Mouse (Mus musculus) midbrain, embryonic 14.5 days (tissue): ENCODE data around the gene Sowahd. TPM values are rescaled to one million over a fixed set of nuclear protein-coding genes. Genes with fewer than 3 reads are reported as not detected.

Experiments
- polyA plus RNA-seq: library from polyadenylated mRNA; unstranded; fragments of >200 nt; fragmentation: Nextera tagmentation; extraction: Ambion mirVana; gene quantifications from 2 replicates; pipeline ENCODE4 v1.2.1, GENCODE M21; 2014

Gene Sowahd
- polyA plus RNA-seq, 1 experiment from 2014 or later = not detected

Other genes with a start within 250 kb of the Sowahd start
- gene Ube2a, start 174.9 kb upstream of the Sowahd start, polyA plus RNA-seq = 130 and 132 TPM in 2 replicates
- gene C330007P06Rik, start 174.7 kb upstream of the Sowahd start, polyA plus RNA-seq = 15.7 and 23.0 TPM in 2 replicates
- gene Nkrf, start 145.9 kb upstream of the Sowahd start, polyA plus RNA-seq = 17.5 and 20.0 TPM in 2 replicates
- gene Sept6, start 57.1 kb upstream of the Sowahd start, polyA plus RNA-seq = 62.2 and 76.7 TPM in 2 replicates
- 348 and 369 TPM in 2 replicates for gene Rpl39, start 36.6 kb downstream of the Sowahd start, polyA plus RNA-seq
- 26.6 and 28.8 TPM in 2 replicates for gene Upf3b, start 61.5 kb downstream of the Sowahd start, polyA plus RNA-seq
- 27.1 and 29.4 TPM in 2 replicates for gene Nkap, start 78.0 kb downstream of the Sowahd start, polyA plus RNA-seq
- gene Akap14, start 120.0 kb downstream of the Sowahd start, polyA plus RNA-seq = 0.22 and 0.63 TPM in 2 replicates
- gene Ndufa1, start 142.3 kb downstream of the Sowahd start, polyA plus RNA-seq = 577 and 838 TPM in 2 replicates
- 20.5 and 20.8 TPM in 2 replicates for gene Rnf113a1, start 142.4 kb downstream of the Sowahd start, polyA plus RNA-seq
- gene Gm9, start 162.2 kb downstream of the Sowahd start, polyA plus RNA-seq = not detected in 2 replicates
- not detected in 2 replicates for gene Rhox1, start 173.4 kb downstream of the Sowahd start, polyA plus RNA-seq
- gene Rhox2a, start 196.1 kb downstream of the Sowahd start, polyA plus RNA-seq = not detected in 2 replicates
- gene Rhox3a, start 201.1 kb downstream of the Sowahd start, polyA plus RNA-seq = not detected in 2 replicates
- not detected in 2 replicates for gene Rhox4a, start 216.5 kb downstream of the Sowahd start, polyA plus RNA-seq